In the genomic region with DNA sequence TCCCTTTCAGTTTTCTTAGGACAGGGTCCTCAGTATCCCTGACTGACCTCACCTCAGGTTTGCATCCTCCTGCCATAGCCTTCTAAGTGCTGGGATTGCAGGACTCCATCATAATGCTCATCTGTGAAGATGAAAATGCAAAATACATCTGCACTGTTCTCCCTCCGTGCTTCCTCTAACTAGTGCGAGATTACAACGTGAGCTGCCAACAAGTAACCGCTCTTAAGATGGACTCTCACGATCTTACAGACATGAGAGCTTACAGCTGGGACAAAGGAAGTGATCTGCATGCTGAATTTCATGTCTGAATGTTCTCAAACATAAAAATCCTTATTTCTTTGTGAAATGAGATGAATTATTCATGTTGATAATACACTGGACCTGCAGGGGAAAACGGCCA, we compare ENCODE assay signal across 26 mouse cellular contexts.
DNase-seq lines count a peak whose midpoint lies in the region; ATAC-seq and TF ChIP-seq lines count a peak whose summit lies in the region.
"Had no signal": no experiment of that assay in that cellular context is flagged by ENCODE, and none has a peak within 500 bp of the region (broad histone marks: within the 10 kb centered on the region; RNA-seq: fewer than 3 reads in every experiment).

No protein-coding gene starts in this region.

- no peaks in the 10 kb centered on the region for H3K27me3 ChIP-seq in hindbrain, embryonic 12.5 days
- no peaks in the 10 kb centered on the region for H3K27me3 ChIP-seq in hindbrain, postnatal 0 days (ENCODE audit: insufficient read depth, low read length)
- H3K27me3 ChIP-seq in kidney, postnatal 0 days (ENCODE audit: insufficient read depth, low read length) = no peaks in the 10 kb centered on the region
- no peaks in the 10 kb centered on the region for H3K27me3 ChIP-seq in midbrain, embryonic 14.5 days (ENCODE audit: control insufficient read depth, insufficient read depth, low read length)
- no peaks in the 10 kb centered on the region for H3K27me3 ChIP-seq in midbrain, postnatal 0 days (ENCODE audit: insufficient read depth, low read length)
- H3K27me3 ChIP-seq: CH12.LX; forebrain, embryonic 15.5 days; heart, embryonic 13.5 days; hindbrain, embryonic 15.5 days; Patski had no signal

- no peaks in the 10 kb centered on the region for H3K4me1 ChIP-seq in hindbrain, embryonic 12.5 days
- no peaks in the 10 kb centered on the region for H3K4me1 ChIP-seq in hindbrain, postnatal 0 days (ENCODE audit: insufficient read depth, low read length)
- no peaks in the 10 kb centered on the region for H3K4me1 ChIP-seq in kidney, postnatal 0 days (replicated peaks; ENCODE audit: insufficient read depth, low read length)
- peaks cover 16% of the 10 kb centered on the region; the same call in 1 of the 2 replicates for H3K4me1 ChIP-seq in midbrain, embryonic 14.5 days (ENCODE audit: control insufficient read depth, insufficient read depth, low read length)
- H3K4me1 ChIP-seq in midbrain, postnatal 0 days (ENCODE audit: insufficient read depth, low read length) = no peaks in the 10 kb centered on the region
- H3K4me1 ChIP-seq: heart, embryonic 10.5 days; heart, embryonic 13.5 days; hindbrain, embryonic 15.5 days had no signal

- TF ChIP-seq CTCF in hindbrain, postnatal 0 days (IDR thresholded peaks at IDR 0.05; ENCODE audit: low read depth) = no peak
- no peak for TF ChIP-seq CTCF in kidney, postnatal 0 days (IDR thresholded peaks at IDR 0.05; ENCODE audit: low read depth)
- no peak for TF ChIP-seq CTCF in midbrain, postnatal 0 days (IDR thresholded peaks at IDR 0.05)

- peak overlapping the region; percentile 30; the same call in 1 of the 2 replicates for H3K27ac ChIP-seq in hindbrain, embryonic 12.5 days
- H3K27ac ChIP-seq in hindbrain, postnatal 0 days = no peak overlapping the region
- H3K27ac ChIP-seq in kidney, postnatal 0 days = no peak overlapping the region
- peak overlapping the region; percentile 70 for H3K27ac ChIP-seq in midbrain, embryonic 14.5 days (replicated peaks; ENCODE audit: low read depth, low read length)
- H3K27ac ChIP-seq in midbrain, postnatal 0 days (ENCODE audit: low read depth, low read length) = no peak overlapping the region
- H3K27ac ChIP-seq: forebrain, embryonic 15.5 days; heart, adult 2 months; heart, embryonic 10.5 days; heart, embryonic 13.5 days; hindbrain, embryonic 15.5 days had no signal

- H3K4me3 ChIP-seq in hindbrain, embryonic 12.5 days = no peak overlapping the region
- no peak overlapping the region for H3K4me3 ChIP-seq in hindbrain, postnatal 0 days (ENCODE audit: low read length)
- no peak overlapping the region for H3K4me3 ChIP-seq in kidney, postnatal 0 days (replicated peaks; ENCODE audit: low read depth, low read length)
- no peak overlapping the region for H3K4me3 ChIP-seq in midbrain, embryonic 14.5 days (replicated peaks; ENCODE audit: low read depth, low read length)
- no peak overlapping the region for H3K4me3 ChIP-seq in midbrain, postnatal 0 days (ENCODE audit: low read depth, low read length)
- H3K4me3 ChIP-seq: forebrain, embryonic 15.5 days; heart, adult 2 months; heart, embryonic 10.5 days; heart, embryonic 13.5 days; hindbrain, embryonic 15.5 days had no signal

- H3K9me3 ChIP-seq in hindbrain, embryonic 12.5 days (replicated peaks) = no peaks in the 10 kb centered on the region
- no peaks in the 10 kb centered on the region for H3K9me3 ChIP-seq in hindbrain, postnatal 0 days (ENCODE audit: low read length)
- no peaks in the 10 kb centered on the region for H3K9me3 ChIP-seq in kidney, postnatal 0 days (replicated peaks; ENCODE audit: low read length)
- no peaks in the 10 kb centered on the region for H3K9me3 ChIP-seq in midbrain, embryonic 14.5 days (ENCODE audit: control insufficient read depth, low read length)
- no peaks in the 10 kb centered on the region for H3K9me3 ChIP-seq in midbrain, postnatal 0 days (ENCODE audit: low read length)
- H3K9me3 ChIP-seq: forebrain, embryonic 15.5 days; G1E; heart, embryonic 10.5 days; heart, embryonic 13.5 days; hindbrain, embryonic 15.5 days had no signal

- no peaks in the 10 kb centered on the region for H3K36me3 ChIP-seq in hindbrain, embryonic 12.5 days
- no peaks in the 10 kb centered on the region for H3K36me3 ChIP-seq in hindbrain, postnatal 0 days (ENCODE audit: insufficient read depth, low read length)
- H3K36me3 ChIP-seq in kidney, postnatal 0 days (ENCODE audit: insufficient read depth, low read length) = no peaks in the 10 kb centered on the region
- no peaks in the 10 kb centered on the region for H3K36me3 ChIP-seq in midbrain, embryonic 14.5 days (ENCODE audit: control insufficient read depth, insufficient read depth, low read length)
- no peaks in the 10 kb centered on the region for H3K36me3 ChIP-seq in midbrain, postnatal 0 days (ENCODE audit: insufficient read depth, low read length)
- H3K36me3 ChIP-seq: forebrain, embryonic 15.5 days; G1E; heart, embryonic 10.5 days; heart, embryonic 13.5 days; hindbrain, embryonic 15.5 days had no signal

- no peak for ATAC-seq in hindbrain, embryonic 12.5 days (ENCODE audit: low FRiP score)
- no peak for ATAC-seq in hindbrain, postnatal 0 days
- ATAC-seq in kidney, postnatal 0 days (replicated peaks; ENCODE audit: low FRiP score, low read depth) = no peak
- no peak for ATAC-seq in midbrain, embryonic 14.5 days (ENCODE audit: low FRiP score, low TSS enrichment)
- ATAC-seq in midbrain, postnatal 0 days (ENCODE audit: low FRiP score) = no peak
- ATAC-seq: forebrain, embryonic 15.5 days; inflammation-experienced regulatory T-cells, adult 6 months; intestine, embryonic 16.5 days; Patski had no signal

- no peak overlapping the region for H3K9ac ChIP-seq in hindbrain, embryonic 12.5 days
- H3K9ac ChIP-seq in hindbrain, postnatal 0 days (replicated peaks; ENCODE audit: low read length) = no peak overlapping the region
- no peak overlapping the region for H3K9ac ChIP-seq in kidney, postnatal 0 days (ENCODE audit: low read depth, low read length)
- H3K9ac ChIP-seq in midbrain, embryonic 14.5 days (replicated peaks; ENCODE audit: low read length) = no peak overlapping the region
- no peak overlapping the region for H3K9ac ChIP-seq in midbrain, postnatal 0 days (replicated peaks; ENCODE audit: low read length, poor library complexity, severe bottlenecking)
- H3K9ac ChIP-seq: forebrain, embryonic 15.5 days; heart, embryonic 13.5 days; hindbrain, embryonic 15.5 days had no signal

- WGBS in hindbrain, embryonic 12.5 days = 77% methylated on average over 6 of the region's 6 CpGs
- 55% methylated on average over 6 of the region's 6 CpGs for WGBS in hindbrain, postnatal 0 days
- WGBS in kidney, postnatal 0 days = 76% methylated on average over 6 of the region's 6 CpGs
- WGBS in midbrain, embryonic 14.5 days = 37% methylated on average over 6 of the region's 6 CpGs
- WGBS in midbrain, postnatal 0 days = 29% methylated on average over 6 of the region's 6 CpGs

- no peak for DNase-seq in hindbrain, postnatal 0 days (ENCODE audit: low spot score)
- peak; percentile 8 for DNase-seq in kidney, postnatal 0 days (ENCODE audit: low spot score)
- no peak for DNase-seq in kidney, adult 9 months
- DNase-seq in midbrain, embryonic 14.5 days = peak; percentile 48
- DNase-seq in midbrain, postnatal 0 days (ENCODE audit: low spot score) = no peak
- DNase-seq in gastrocnemius, postnatal 25 days = no peak
- DNase-seq: adrenal gland, postnatal 10 days; adrenal gland, postnatal 36 days; B cell, adult 2 months; cerebellum, adult 11-12 months; cerebellum, adult 8-10 months; cerebellum, postnatal 10 days; gastrocnemius, postnatal 36 days; heart, adult 2 months; heart, postnatal 14 days; heart, postnatal 4 days had no signal

- no peak overlapping the region for H3K4me2 ChIP-seq in hindbrain, embryonic 12.5 days (replicated peaks)
- H3K4me2 ChIP-seq in hindbrain, postnatal 0 days (ENCODE audit: low read depth, low read length) = no peak overlapping the region
- no peak overlapping the region for H3K4me2 ChIP-seq in kidney, postnatal 0 days (ENCODE audit: low read length)
- no peak overlapping the region for H3K4me2 ChIP-seq in midbrain, embryonic 14.5 days (ENCODE audit: low read length)
- H3K4me2 ChIP-seq in midbrain, postnatal 0 days (ENCODE audit: low read depth, low read length, poor library complexity, severe bottlenecking) = no peak overlapping the region
- H3K4me2 ChIP-seq: forebrain, embryonic 15.5 days; heart, embryonic 13.5 days; hindbrain, embryonic 15.5 days had no signal

Comparison
In these comparisons a context has a peak if more than half of its experiments do, and no peak if none do; other contexts are left out.
1. H3K27ac ChIP-seq: peak in hindbrain, embryonic 12.5 days (single experiment) and midbrain, embryonic 14.5 days (single experiment); none in hindbrain, postnatal 0 days (single experiment), kidney, postnatal 0 days (single experiment) and midbrain, postnatal 0 days (single experiment).
2. DNase-seq: peak in kidney, postnatal 0 days (single experiment) and midbrain, embryonic 14.5 days (single experiment); none in hindbrain, postnatal 0 days (single experiment), kidney, adult 9 months (single experiment), midbrain, postnatal 0 days (single experiment) and gastrocnemius, postnatal 25 days (single experiment).